Mouse (Mus musculus) splenic B cell, adult 2 months (primary cell): Measurements from ENCODE around the gene S100a13.

Experiments used
- DNase-seq: peaks from one replicate; pipeline ENCODE4 v3.0.0-alpha.2; 2011; ENCODE audit warnings: low read depth, low spot score
- H3K27me3 ChIP-seq: 2 replicates; pipeline ENCODE4 v1.6.1; 2012; ENCODE audit warnings: mild to moderate bottlenecking, low read length, moderate library complexity, mixed read lengths; ENCODE audit not compliant: control insufficient read depth, poor library complexity, insufficient read depth, severe bottlenecking
- H3K36me3 ChIP-seq: 2 replicates; pipeline ENCODE4 v1.6.1; 2012; ENCODE audit warnings: mild to moderate bottlenecking, low read length, moderate library complexity, mixed read lengths; ENCODE audit not compliant: control insufficient read depth, poor library complexity, insufficient read depth, severe bottlenecking

S100a13 gene

DNA sequence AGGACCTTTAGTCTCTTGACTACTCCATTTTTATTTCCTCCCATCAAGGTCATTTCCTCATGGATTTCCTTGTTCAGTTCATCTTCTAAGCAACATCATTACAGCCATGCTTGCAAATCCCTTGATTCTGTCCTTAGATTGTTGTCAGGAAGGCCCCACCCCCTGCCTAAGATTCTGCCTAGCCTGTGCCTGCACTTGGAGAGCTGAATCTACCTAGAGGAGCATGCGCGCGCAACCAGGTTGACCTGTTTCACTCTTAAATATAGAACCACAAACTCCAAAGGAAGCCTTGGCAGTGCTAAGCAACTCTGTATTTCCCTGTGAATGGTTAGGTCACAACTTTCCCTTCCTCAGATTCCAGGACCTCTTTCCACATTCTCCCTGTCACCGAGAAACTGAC is 3.5 kb downstream of the S100a13 start:
- Histone ChIP-seq H3K36me3 (peaks cover 3% of the 10 kb centered on the region; the same call in 1 of the 2 replicates), H3K27me3 (no peaks in the 10 kb centered on the region)
- no peak for DNase-seq

DNA sequence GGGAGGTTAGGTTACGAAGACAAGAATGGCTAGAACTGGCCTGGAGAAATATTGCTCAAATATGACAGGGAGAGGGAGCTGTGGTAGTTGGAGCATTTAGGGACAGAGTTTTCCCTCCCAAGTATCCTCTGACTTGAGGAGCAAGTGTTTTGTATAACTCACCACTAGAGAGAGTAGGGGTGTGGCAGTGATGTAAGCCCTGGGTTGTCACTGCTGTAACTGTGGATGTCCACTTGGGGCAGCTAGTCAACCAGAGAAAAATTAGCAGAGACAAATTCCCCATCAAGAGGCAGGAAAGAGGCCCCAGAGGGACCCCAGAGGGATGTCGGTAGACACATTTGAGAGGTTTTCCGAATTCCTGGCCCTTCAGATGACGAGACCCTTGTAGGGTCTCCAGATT is 11.2 kb downstream of the S100a13 start:
- Histone ChIP-seq H3K36me3 (peaks cover 4% of the 10 kb centered on the region; the same call in 1 of the 2 replicates), H3K27me3 (no peaks in the 10 kb centered on the region)
- peak; percentile 63 for DNase-seq

DNA sequence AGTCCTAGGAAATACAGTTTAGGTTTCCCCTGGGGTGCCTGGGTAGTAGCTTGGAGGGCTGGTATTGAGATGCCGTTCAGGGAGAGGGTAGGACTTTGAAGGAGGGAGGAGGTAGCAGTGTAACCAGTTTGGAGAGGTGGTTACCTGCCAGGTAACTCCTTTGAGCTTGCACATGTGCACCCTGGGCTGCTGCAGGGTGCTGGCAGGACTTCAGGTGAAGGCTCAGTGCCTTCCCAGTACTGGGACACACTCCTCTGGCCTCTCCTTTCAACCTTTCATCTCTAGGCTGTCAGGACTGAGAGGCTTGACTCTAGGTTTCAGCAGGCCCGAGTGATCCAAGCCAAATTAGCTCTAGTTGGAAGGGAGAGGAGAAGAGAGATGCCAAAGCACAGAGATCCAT is 11.8 kb downstream of the S100a13 start:
- DNase-seq = no peak
- Histone ChIP-seq H3K27me3 (no peaks in the 10 kb centered on the region), H3K36me3 (peaks cover 4% of the 10 kb centered on the region; the same call in 1 of the 2 replicates)

DNA sequence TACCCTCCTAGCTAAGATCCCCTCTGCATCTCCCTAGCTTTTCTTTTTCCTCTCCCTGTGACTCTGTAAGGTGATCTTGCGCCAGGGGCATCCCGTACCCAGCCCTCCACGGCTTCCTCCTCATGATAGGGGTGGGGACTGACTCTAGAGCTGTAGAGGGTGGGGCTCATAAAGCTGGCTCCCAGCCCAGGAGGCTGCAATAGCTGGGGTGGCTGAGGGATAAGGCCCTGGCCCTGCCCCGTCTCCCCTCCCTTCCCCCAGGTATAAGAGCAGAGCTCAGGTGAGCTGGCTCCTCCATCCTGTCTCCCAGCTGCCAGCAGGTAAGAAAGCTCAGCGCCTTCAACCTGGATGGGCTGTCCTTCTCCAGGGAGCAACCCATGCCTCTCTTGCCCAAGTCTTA is 12.3 kb downstream of the S100a13 start, which contains the start of gene S100a14:
S100a14 (plus strand) TSS at position 277 of the 400 bp plus-strand sequence.
- peaks cover 4% of the 10 kb centered on the region; the same call in 1 of the 2 replicates for H3K36me3 ChIP-seq
- no peak for DNase-seq
- H3K27me3 ChIP-seq = no peaks in the 10 kb centered on the region

DNA sequence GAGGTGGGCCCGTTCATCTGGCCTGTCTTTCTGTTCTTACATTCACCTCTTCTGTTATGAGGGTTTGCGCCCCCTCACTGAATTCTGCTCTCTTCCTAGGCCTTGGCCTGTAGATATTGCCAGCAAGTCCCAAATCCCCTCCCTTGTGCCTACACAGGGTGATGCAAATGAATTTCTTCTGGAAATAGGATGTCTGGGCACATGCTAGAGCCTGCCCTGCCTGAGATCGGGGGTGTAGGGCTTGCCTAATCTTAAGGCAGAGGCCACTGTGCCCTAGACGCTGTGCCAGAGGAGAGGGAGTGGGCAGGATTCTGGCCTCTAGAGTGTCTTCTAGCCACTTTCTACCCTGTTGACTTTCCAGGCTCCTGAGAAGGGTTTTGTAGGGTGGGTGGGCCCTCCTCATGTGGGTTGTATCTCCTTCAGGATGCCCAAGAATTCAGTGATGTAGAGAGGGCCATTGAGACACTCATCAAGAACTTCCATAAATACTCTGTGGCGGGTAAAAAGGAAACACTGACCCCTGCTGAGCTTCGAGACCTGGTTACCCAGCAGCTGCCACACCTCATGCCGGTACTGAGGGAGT is 13.1 kb downstream of the S100a13 start:
- no peak for DNase-seq
- no peaks in the 10 kb centered on the region for H3K27me3 ChIP-seq
- peaks cover 4% of the 10 kb centered on the region; the same call in 1 of the 2 replicates for H3K36me3 ChIP-seq

DNA sequence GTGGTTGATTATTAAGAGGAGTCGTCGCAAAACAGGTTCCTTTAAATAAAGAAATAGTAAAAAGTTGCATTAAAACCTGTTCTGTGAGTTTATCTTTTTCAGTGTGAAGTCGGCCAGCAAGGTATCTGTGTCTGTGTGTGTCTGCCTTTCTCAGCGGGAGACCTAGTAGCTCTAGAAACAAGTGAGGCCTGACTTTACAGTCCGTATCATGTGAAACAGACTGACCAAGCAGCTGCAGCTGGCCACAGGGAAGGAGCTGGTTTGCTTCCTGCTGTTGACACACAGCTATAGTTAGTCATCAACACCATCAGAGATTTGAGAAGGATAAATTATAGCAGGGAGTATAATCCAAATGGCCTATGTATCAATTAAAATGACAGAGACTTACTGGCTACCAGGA is 17.5 kb downstream of the S100a13 start:
- no peaks in the 10 kb centered on the region for H3K27me3 ChIP-seq
- H3K36me3 ChIP-seq = no peaks in the 10 kb centered on the region

DNA sequence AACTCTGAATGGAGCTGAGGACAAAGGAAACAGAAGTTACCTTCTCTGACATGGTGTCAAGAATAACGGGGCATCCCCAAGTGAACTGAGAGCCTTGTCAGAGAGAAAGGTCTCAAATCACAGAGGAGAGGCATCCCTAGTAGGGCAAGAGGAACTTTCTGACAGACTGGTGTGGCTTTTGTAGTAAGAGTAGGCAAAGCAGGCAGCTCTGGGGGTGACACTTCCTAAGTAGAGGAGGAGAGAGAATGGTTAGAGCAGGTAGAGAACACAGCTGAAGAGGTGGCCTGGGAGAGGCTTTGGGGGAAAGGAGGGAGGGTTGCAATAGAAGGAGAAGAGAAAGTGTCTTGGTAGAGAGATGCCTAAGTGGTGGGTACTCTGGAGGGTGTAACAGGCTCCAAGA is 21.2 kb downstream of the S100a13 start:
- no peaks in the 10 kb centered on the region for H3K36me3 ChIP-seq
- no peaks in the 10 kb centered on the region for H3K27me3 ChIP-seq
- DNase-seq = no peak

More for the DNA sequence above, 17.5 kb downstream of the S100a13 start:
- DNase-seq = no peak

DNA sequence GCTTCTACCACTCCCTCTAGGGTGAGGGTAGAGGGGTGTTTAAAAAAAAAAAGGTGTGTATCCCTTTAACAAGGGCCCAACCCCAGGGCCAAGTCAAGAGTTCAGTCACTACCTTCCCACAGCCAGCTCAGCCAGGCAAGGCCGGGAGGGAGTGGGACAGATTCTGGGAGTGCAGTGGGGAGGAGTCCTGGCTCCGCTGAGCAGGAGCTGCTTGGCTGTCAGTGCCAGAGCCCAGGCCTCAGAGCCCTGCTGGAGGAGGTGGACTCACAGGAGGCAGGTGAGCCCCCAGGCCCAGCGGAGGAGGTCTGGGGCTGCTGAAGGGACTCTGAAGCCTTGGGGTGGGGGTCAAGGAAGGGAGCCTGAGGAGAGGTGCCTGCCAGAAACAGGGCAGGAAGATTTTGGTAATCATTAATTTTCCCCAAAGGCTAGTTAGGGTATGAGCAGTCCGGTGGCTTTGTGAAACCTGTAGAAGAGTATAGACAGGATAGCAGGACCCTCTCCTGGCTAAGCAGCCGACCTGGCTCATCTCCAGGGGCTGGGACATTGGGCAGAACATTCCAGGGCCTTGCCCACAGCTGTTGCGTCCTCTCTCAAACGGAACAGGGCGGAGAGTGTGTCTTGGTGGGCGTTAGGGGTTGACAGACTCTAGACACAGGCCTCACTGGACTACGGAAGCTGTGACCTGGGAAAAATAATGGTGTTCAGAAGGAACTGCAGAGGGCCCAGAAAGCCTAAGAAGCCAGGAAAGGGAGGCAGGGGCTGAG is 23.1 kb downstream of the S100a13 start, which contains the start of gene S100a16:
S100a16 (plus strand) TSS at position 114 of the 764 bp plus-strand sequence.
- no peak for DNase-seq
- H3K36me3 ChIP-seq = no peaks in the 10 kb centered on the region

DNA sequence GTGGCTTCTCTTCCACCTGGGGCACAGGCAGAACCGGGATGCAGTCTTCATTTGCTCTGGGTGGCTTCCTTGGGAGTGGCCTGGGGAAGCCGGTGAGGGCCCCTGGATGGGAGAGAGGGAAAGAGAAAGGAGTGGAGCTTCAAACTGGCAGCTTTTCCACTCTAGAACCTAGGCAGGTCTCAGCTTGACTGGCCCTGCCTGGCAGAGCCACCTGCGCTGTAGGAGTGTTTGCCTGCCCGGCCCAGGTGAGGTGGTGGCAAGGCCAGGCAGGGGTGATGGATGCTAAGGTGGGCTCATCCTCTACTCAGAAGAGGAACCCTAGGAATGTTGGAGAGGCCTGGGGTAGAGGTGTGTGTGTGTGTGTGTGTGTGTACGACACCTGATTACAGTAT is 23.7 kb downstream of the S100a13 start:
- no peak for DNase-seq
- Histone ChIP-seq H3K36me3 (no peaks in the 10 kb centered on the region), H3K27me3 (no peaks in the 10 kb centered on the region)

More for the DNA sequence above, 23.1 kb downstream of the S100a13 start, which contains the start of gene S100a16:
- no peaks in the 10 kb centered on the region for H3K27me3 ChIP-seq

DNA sequence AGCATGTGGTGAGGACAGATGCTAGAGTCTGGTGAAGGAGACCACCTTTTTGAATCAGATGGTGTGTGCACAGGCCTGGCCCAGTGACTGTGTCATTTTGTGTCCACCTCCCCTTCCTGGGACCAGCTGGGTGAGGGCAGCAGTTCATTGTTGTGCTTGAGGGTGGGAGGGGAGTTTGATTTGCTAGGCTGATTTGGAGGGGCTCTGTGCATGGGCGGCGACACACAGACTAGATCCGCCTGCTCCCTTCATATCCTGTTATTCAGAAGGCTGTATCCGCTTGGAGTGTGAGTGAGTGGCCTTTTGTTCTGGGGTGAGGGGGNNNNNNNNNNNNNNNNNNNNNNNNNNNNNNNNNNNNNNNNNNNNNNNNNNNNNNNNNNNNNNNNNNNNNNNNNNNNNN is 26.7 kb downstream of the S100a13 start:
- DNase-seq = no peak
- H3K36me3 ChIP-seq = no peaks in the 10 kb centered on the region
- no peaks in the 10 kb centered on the region for H3K27me3 ChIP-seq

DNA sequence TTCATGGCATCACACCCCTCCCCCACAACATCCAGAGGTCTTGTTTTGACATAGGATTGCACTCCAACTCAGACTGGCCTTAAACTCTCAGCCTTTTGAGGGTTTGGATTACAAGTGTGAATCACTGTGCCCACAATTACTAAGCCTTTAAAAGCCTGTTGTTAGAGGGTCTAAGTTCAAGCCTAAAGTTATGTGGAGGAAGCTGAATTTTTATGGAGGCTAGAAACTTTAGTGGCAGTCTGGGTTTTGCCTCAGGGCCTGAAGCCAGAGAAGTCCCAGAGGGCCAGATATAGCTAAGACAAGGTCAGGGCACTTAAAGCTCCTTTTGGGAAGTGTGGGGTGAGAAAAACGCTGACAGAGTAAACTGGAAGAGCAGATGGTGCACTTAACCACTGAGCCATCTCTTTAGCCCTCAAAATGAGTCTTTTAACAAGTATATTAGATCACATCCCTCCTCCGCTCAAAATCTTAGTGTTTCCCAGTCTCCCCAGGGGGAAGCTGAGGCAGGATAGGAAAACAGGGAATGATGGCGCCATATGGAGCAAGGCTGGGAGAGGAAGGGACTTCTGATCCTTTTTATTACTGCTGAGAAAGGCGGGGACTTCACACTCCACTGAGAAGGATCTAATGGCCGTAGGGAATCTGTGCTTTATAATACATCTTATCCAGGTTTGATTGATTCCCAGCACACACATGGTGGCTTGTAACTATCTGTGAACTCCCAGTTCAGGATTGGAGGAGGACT is 35.6 kb downstream of the S100a13 start:
- DNase-seq = no peak
- Histone ChIP-seq H3K27me3 (no peaks in the 10 kb centered on the region), H3K36me3 (no peaks in the 10 kb centered on the region)

DNA sequence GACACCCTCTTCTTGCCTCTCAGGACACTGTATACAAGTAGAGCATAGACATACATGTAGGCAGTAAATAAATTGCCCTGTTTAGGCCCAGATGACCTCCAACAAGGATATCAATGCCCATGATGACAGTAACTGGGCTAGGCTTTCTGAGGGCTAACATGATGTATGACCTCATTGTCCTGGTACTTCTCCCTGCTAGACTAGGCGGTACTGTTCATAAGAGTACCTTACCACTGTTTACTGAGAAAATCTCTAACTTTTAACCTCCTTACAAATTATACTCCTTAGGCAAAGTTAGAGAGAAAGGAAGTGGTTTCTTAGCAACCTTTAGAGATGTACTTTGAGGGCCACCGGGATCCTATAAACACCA is 36.2 kb downstream of the S100a13 start:
- DNase-seq = no peak
- Histone ChIP-seq H3K27me3 (no peaks in the 10 kb centered on the region), H3K36me3 (no peaks in the 10 kb centered on the region)

DNA sequence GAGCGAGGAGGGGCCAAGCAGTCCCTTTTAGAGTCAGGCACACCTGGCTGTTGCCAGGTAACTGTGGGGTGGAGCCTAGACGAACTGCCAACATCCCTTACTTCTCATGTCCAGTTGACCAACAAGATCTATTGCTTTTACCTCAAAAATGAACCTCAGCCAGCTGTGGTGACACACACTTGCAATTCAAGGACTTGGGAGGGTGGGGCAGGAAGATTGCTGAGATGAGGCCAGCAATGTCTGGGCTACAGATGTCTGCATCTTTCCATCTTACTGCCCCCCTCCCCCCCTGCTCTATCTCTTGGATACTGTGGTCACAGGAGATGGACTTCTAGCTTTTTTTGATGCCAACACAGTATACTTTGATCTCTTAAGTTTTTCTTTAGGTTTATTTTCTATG is 38.0 kb downstream of the S100a13 start:
- no peaks in the 10 kb centered on the region for H3K27me3 ChIP-seq
- no peak for DNase-seq

DNA sequence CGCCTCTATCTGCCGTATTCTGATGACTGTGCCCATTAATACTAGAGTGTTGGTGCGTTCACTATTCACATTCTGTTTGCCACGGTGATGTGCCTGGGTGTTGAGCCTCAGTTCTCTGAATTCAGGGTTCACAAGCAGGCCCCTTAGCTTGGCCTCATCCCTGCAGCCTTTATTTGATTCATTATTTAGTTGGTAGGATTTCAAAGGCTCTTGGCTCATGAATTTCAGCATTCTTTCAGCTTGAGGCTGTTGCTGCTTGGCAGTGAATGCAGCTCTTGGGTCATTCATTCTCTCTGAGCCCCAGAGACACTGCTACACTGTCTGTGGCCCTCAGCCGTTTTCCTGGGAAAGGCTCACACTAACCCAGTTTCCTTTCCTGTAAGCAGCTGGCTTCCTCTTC is 41.7 kb downstream of the S100a13 start:
- no peak for DNase-seq
- Histone ChIP-seq H3K36me3 (no peaks in the 10 kb centered on the region), H3K27me3 (no peaks in the 10 kb centered on the region)

More for the DNA sequence above, 38.0 kb downstream of the S100a13 start:
- H3K36me3 ChIP-seq = no peaks in the 10 kb centered on the region
